In genomic region chr2:69635064-69635701, GRCm38 (mm10) we compare ENCODE assay signal across 8 mouse cellular contexts. TPM values are rescaled to one million over a fixed set of nuclear protein-coding genes. Genes with fewer than 3 reads are reported as not detected.
DNase-seq lines count a peak whose midpoint lies in the region; ATAC-seq lines count a peak whose summit lies in the region.

No protein-coding gene starts in this region.

- peak overlapping the region; percentile 33 for H3K4me2 ChIP-seq in kidney, embryonic 14.5 days (replicated peaks; ENCODE audit: low read depth, low read length)
- peak overlapping the region; percentile 50 for H3K4me2 ChIP-seq in neural tube, embryonic 13.5 days

- peak overlapping the region; percentile 56 for H3K4me3 ChIP-seq in heart, embryonic 10.5 days
- H3K4me3 ChIP-seq in kidney, embryonic 14.5 days (ENCODE audit: low read length) = peak overlapping the region; percentile 29
- peak overlapping the region; percentile 27 for H3K4me3 ChIP-seq in neural tube, embryonic 13.5 days

- peak overlapping the region; percentile 74; the same call in 1 of the 2 replicates for H3K27ac ChIP-seq in heart, embryonic 10.5 days
- H3K27ac ChIP-seq in kidney, embryonic 14.5 days (ENCODE audit: low read depth, low read length) = no peak overlapping the region
- H3K27ac ChIP-seq in neural tube, embryonic 13.5 days (replicated peaks) = no peak overlapping the region

- H3K9me3 ChIP-seq in heart, embryonic 10.5 days = no peaks in the 10 kb centered on the region
- no peaks in the 10 kb centered on the region for H3K9me3 ChIP-seq in kidney, embryonic 14.5 days (ENCODE audit: control insufficient read depth, low read length)
- no peaks in the 10 kb centered on the region for H3K9me3 ChIP-seq in neural tube, embryonic 13.5 days

- no peaks in the 10 kb centered on the region for H3K36me3 ChIP-seq in heart, embryonic 10.5 days
- no peaks in the 10 kb centered on the region for H3K36me3 ChIP-seq in kidney, embryonic 14.5 days (ENCODE audit: control insufficient read depth, insufficient read depth, low read length)
- no peaks in the 10 kb centered on the region for H3K36me3 ChIP-seq in neural tube, embryonic 13.5 days

- 14% methylated on average over 11 of the region's 11 CpGs for WGBS in heart, embryonic 10.5 days
- WGBS in kidney, embryonic 14.5 days = 9% methylated on average over 11 of the region's 11 CpGs
- 12% methylated on average over 11 of the region's 11 CpGs for WGBS in neural tube, embryonic 13.5 days

- H3K27me3 ChIP-seq in heart, embryonic 10.5 days (ENCODE audit: insufficient read depth, poor library complexity, severe bottlenecking) = no peaks in the 10 kb centered on the region
- no peaks in the 10 kb centered on the region for H3K27me3 ChIP-seq in kidney, embryonic 14.5 days (ENCODE audit: control insufficient read depth, insufficient read depth, low read length)
- H3K27me3 ChIP-seq in neural tube, embryonic 13.5 days = peaks cover 3% of the 10 kb centered on the region; the same call in 1 of the 2 replicates

- no peaks in the 10 kb centered on the region for H3K4me1 ChIP-seq in heart, embryonic 10.5 days
- H3K4me1 ChIP-seq in kidney, embryonic 14.5 days (ENCODE audit: control insufficient read depth, insufficient read depth, low read length) = 0 out of 2 replicates have a peak, but pooled peaks cover 3% of the 10 kb centered on the region
- no peaks in the 10 kb centered on the region; the same call in 1 of the 2 replicates for H3K4me1 ChIP-seq in neural tube, embryonic 13.5 days (replicated peaks)

- DNase-seq in CD8-positive naive resting alpha-beta T cell, adult 2 months (ENCODE audit: low read depth in 2 of 2, low spot score in 2 of 2) = peak; percentile 21 to 50
- DNase-seq in NIH3T3 (ENCODE audit: low read depth) = peak; percentile 85
- no peak for DNase-seq in heart, embryonic 10.5 days (ENCODE audit: low spot score)
- peak; percentile 24 to 27 for DNase-seq in lung, adult 18-20 months
- no peak for DNase-seq in urinary bladder, postnatal 4 days (ENCODE audit: low spot score in 2 of 2)

- peak; percentile 94 for ATAC-seq in common myeloid progenitor, adult 5-6 weeks (replicated peaks; ENCODE audit: low read depth, poor library complexity, severe bottlenecking)
- no peak for ATAC-seq in kidney, embryonic 14.5 days (ENCODE audit: low FRiP score, low TSS enrichment)
- ATAC-seq in neural tube, embryonic 13.5 days (ENCODE audit: low read depth) = no peak

- H3K9ac ChIP-seq in kidney, embryonic 14.5 days (ENCODE audit: low read depth, low read length) = peak overlapping the region; percentile 28; the same call in 1 of the 2 replicates
- 0 out of 2 replicates have a peak overlapping the region, but pooled peaks have one; percentile 22 for H3K9ac ChIP-seq in neural tube, embryonic 13.5 days

RNA-seq across cellular contexts. Expression of gene Bbs5, which starts 11.8 kb away (rescaled TPM):
- total RNA-seq in common myeloid progenitor, adult 5-6 weeks (2017) = 4.2 and 8.4 TPM in 2 replicates
- 14.5 and 15.9 TPM in 2 replicates for polyA plus RNA-seq in heart, embryonic 10.5 days (2016; fragmentation: Nextera tagmentation; extraction: Ambion mirVana)
- 19.7 and 24.1 TPM in 2 replicates for polyA plus RNA-seq in kidney, embryonic 14.5 days (2014; fragmentation: Nextera tagmentation; extraction: Ambion mirVana)
- 22.4 and 25.8 TPM in 2 replicates for polyA plus RNA-seq in neural tube, embryonic 13.5 days (2015; fragmentation: Nextera tagmentation; extraction: Ambion mirVana)

RNA-seq across cellular contexts. Expression of gene Klhl41, which starts 34.7 kb away (rescaled TPM):
- total RNA-seq in common myeloid progenitor, adult 5-6 weeks (2017) = not detected in 2 replicates
- 8.3 and 15.4 TPM in 2 replicates for polyA plus RNA-seq in heart, embryonic 10.5 days (2016; fragmentation: Nextera tagmentation; extraction: Ambion mirVana)
- polyA plus RNA-seq in kidney, embryonic 14.5 days (2014; fragmentation: Nextera tagmentation; extraction: Ambion mirVana) = 0.32 and 0.39 TPM in 2 replicates
- 0.99 and 3.6 TPM in 2 replicates for polyA plus RNA-seq in neural tube, embryonic 13.5 days (2015; fragmentation: Nextera tagmentation; extraction: Ambion mirVana)

RNA-seq across cellular contexts. Expression of gene Lrp2, which starts 49.3 kb away (rescaled TPM):
- not detected in 2 replicates for total RNA-seq in common myeloid progenitor, adult 5-6 weeks (2017)
- 0.60 and 1.3 TPM in 2 replicates for polyA plus RNA-seq in heart, embryonic 10.5 days (2016; fragmentation: Nextera tagmentation; extraction: Ambion mirVana)
- polyA plus RNA-seq in kidney, embryonic 14.5 days (2014; fragmentation: Nextera tagmentation; extraction: Ambion mirVana) = 5.6 and 13.8 TPM in 2 replicates
- polyA plus RNA-seq in neural tube, embryonic 13.5 days (2015; fragmentation: Nextera tagmentation; extraction: Ambion mirVana) = 0.39 and 0.59 TPM in 2 replicates

Comparison
In these comparisons a context has a peak if more than half of its experiments do, and no peak if none do; other contexts are left out.
1. DNase-seq: peak in CD8-positive naive resting alpha-beta T cell, adult 2 months (2 of 2), NIH3T3 (single experiment) and lung, adult 18-20 months (2 of 2); none in heart, embryonic 10.5 days (single experiment) and urinary bladder, postnatal 4 days (0 of 2).
2. Peak in every context shown above with its lines, with median percentiles within 50 percentile points of each other: H3K4me3 ChIP-seq.